Mouse (Mus musculus): Measurements from ENCODE around the gene Ide. TPM values are rescaled to one million over a fixed set of nuclear protein-coding genes. Genes with fewer than 3 reads are reported as not detected.
A peak's percentile ranks its signal among the peaks of the same experiment; 100 is the strongest.

The Ide gene
- polyA plus RNA-seq, 1 experiment from 2014 or later = 47.5 TPM

DNA sequence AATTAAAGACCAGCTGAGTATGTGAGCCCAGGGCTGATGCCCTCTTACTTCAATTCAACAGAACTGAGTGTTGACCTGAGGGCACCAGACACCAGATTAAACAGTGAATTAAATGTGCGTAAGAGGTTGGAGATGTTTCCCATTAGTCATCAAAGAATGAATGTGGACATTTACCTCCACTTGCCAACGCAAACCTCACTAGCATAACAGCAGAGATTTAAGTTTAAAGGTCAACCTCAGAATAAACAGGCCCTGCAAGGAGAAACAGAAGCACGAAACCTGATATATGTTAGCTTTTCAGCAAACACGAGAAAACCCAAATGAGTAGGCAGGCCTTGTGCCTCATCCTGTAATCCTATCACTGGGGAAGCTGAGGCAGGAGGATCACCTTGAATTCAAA is 75.3 kb downstream of the Ide start:
- H3K4me3 ChIP-seq (replicated peaks) = no peak overlapping the region
- no peak for ATAC-seq (ENCODE audit: insufficient read depth, low FRiP score, low read depth)
- H3K27ac ChIP-seq = no peak overlapping the region
- H3K9me3 ChIP-seq = no peaks in the 10 kb centered on the region
- no peak overlapping the region for H3K4me2 ChIP-seq
- 26% methylated on average over 4 of the region's 4 CpGs for WGBS
- H3K4me1 ChIP-seq = 0 out of 2 replicates have a peak, but pooled peaks cover 5% of the 10 kb centered on the region
- no peaks in the 10 kb centered on the region for H3K27me3 ChIP-seq (replicated peaks)
- H3K9ac ChIP-seq = no peak overlapping the region
- no peaks in the 10 kb centered on the region for H3K36me3 ChIP-seq

GRCm38 (mm10) chr19:37255321-37255720 is 82.3 kb downstream of the Ide start:
- H3K4me3 ChIP-seq (replicated peaks) = no peak overlapping the region
- ATAC-seq (ENCODE audit: insufficient read depth, low FRiP score, low read depth) = no peak
- 87% methylated on average over 9 of the region's 9 CpGs for WGBS
- H3K4me1 ChIP-seq = no peaks in the 10 kb centered on the region
- H3K36me3 ChIP-seq = no peaks in the 10 kb centered on the region
- no peak overlapping the region for H3K4me2 ChIP-seq
- H3K27me3 ChIP-seq (replicated peaks) = no peaks in the 10 kb centered on the region
- no peak overlapping the region for H3K27ac ChIP-seq
- H3K9me3 ChIP-seq = no peaks in the 10 kb centered on the region
- no peak overlapping the region for H3K9ac ChIP-seq

DNA sequence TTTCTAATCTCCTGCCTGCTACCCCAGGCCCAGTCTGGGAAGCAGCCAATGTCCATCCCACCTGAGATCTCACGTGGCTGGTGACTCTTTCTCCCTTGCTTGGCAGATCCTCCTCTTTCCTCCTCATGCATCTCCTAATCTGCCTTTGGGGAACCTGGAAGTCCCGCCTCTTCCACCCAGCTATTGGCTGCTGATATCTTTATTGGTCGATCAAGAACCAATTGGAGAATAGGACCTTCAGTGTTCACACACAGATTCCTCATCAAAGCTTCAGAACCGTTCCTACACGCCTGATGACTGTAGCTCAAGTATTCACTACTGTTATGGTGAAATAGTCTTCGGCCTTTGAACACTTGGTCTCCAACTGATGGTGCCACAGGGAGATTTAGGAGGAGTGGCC is 85.5 kb downstream of the Ide start:
- WGBS = 65% methylated on average over 6 of the region's 6 CpGs
- no peak overlapping the region for H3K27ac ChIP-seq
- no peak for ATAC-seq (ENCODE audit: insufficient read depth, low FRiP score, low read depth)

GRCm38 (mm10) chr19:37248199-37248598 is 89.5 kb downstream of the Ide start:
- 77% methylated on average over 3 of the region's 3 CpGs for WGBS
- ATAC-seq (ENCODE audit: insufficient read depth, low FRiP score, low read depth) = no peak
- Histone ChIP-seq H3K9me3 (no peaks in the 10 kb centered on the region), H3K4me3 (replicated peaks) (no peak overlapping the region), H3K4me2 (no peak overlapping the region), H3K27me3 (replicated peaks) (no peaks in the 10 kb centered on the region), H3K4me1 (no peaks in the 10 kb centered on the region), H3K27ac (no peak overlapping the region), H3K9ac (no peak overlapping the region), H3K36me3 (no peaks in the 10 kb centered on the region)

More for the DNA sequence above, 85.5 kb downstream of the Ide start:
- no peak overlapping the region for H3K4me2 ChIP-seq
- no peaks in the 10 kb centered on the region for H3K36me3 ChIP-seq
- H3K4me3 ChIP-seq (replicated peaks) = no peak overlapping the region
- no peaks in the 10 kb centered on the region for H3K9me3 ChIP-seq
- no peaks in the 10 kb centered on the region for H3K27me3 ChIP-seq (replicated peaks)
- H3K9ac ChIP-seq = no peak overlapping the region
- H3K4me1 ChIP-seq = no peaks in the 10 kb centered on the region

DNA sequence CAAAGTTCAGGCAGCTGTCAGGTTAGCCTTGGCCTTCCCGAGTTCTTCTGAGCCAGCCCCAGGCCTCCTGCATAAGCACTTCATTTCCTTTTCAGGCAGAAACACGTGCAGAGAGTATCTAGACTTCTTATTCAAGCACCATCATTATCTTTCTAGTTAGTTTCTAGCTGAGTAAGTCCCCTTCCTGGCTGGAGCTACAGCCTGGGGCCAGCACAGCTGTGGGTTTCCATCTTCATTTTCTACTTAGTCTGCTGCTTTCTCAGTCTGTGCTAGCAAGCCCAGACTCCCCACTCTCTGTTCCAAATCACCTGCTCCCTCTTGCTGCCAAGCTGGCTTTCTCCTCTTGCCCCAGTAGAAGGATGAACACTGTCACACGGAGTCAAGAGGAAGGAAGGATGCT is 90.8 kb downstream of the Ide start:
- H3K4me2 ChIP-seq = no peak overlapping the region
- H3K4me1 ChIP-seq = no peaks in the 10 kb centered on the region
- no peak overlapping the region for H3K4me3 ChIP-seq (replicated peaks)
- no peak overlapping the region for H3K27ac ChIP-seq
- H3K9me3 ChIP-seq = no peaks in the 10 kb centered on the region
- H3K36me3 ChIP-seq = no peaks in the 10 kb centered on the region
- no peak overlapping the region for H3K9ac ChIP-seq
- no peak for ATAC-seq (ENCODE audit: insufficient read depth, low FRiP score, low read depth)
- 24% methylated on average over 3 of the region's 3 CpGs for WGBS
- H3K27me3 ChIP-seq (replicated peaks) = no peaks in the 10 kb centered on the region

- WGBS = 23% methylated on average over 2 of the region's 2 CpGs
- Histone ChIP-seq H3K4me3 (replicated peaks) (no peak overlapping the region), H3K9ac (no peak overlapping the region), H3K9me3 (no peaks in the 10 kb centered on the region), H3K36me3 (no peaks in the 10 kb centered on the region), H3K27me3 (replicated peaks) (no peaks in the 10 kb centered on the region), H3K27ac (no peak overlapping the region), H3K4me1 (no peaks in the 10 kb centered on the region), H3K4me2 (no peak overlapping the region)
- ATAC-seq (ENCODE audit: insufficient read depth, low FRiP score, low read depth) = no peak
Measured at GRCm38 (mm10) chr19:37242707-37243106, 94.9 kb downstream of the Ide start.

DNA sequence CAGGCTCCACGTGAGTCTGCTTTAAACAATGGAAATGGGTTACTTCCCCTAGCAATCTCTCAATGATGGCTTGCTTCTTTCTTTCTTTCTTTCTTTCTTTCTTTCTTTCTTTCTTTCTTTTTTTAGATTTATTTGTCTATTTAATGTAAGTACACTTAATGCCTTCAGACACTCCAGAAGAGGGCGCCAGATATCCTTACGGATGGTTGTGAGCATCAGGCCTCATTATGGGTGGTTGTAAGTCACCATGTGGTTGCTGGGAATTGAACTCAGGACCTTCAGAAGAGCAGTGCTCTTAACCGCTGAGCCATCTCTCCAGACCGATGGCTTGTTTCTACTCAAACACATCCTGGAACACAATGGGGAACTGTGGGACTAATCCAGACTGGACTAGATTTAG is 96.5 kb downstream of the Ide start:
- H3K4me1 ChIP-seq = no peaks in the 10 kb centered on the region
- H3K27ac ChIP-seq = no peak overlapping the region
- no peaks in the 10 kb centered on the region for H3K36me3 ChIP-seq
- no peak for ATAC-seq (ENCODE audit: insufficient read depth, low FRiP score, low read depth)
- 72% methylated on average over 5 of the region's 5 CpGs for WGBS
- H3K4me3 ChIP-seq (replicated peaks) = no peak overlapping the region
- no peak overlapping the region for H3K9ac ChIP-seq
- H3K9me3 ChIP-seq = no peaks in the 10 kb centered on the region
- no peaks in the 10 kb centered on the region for H3K27me3 ChIP-seq (replicated peaks)
- H3K4me2 ChIP-seq = no peak overlapping the region

DNA sequence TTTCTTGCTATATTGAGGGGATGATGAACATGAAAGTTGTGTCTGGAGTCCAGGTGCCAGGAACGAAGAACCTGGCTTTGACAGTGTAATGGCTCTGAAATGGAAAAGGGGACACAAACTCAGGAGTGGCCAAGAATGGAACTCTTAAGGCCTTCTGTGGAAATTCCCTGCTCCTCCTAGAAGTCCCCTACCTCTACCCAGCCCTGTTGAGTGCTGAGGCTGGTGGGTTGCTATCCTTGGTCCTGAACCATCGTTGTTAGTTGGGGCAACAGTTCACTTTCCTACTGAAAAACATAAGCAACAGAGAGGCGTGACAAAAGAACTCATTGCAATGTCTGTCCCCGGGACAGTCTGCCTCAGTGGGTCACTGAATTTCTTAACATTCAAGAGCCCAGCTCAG is 98.6 kb downstream of the Ide start:
- Histone ChIP-seq H3K4me1 (0 out of 2 replicates have a peak, but pooled peaks cover 2% of the 10 kb centered on the region), H3K4me2 (no peak overlapping the region), H3K9ac (no peak overlapping the region), H3K4me3 (replicated peaks) (no peak overlapping the region), H3K36me3 (no peaks in the 10 kb centered on the region), H3K27me3 (replicated peaks) (peaks cover 10% of the 10 kb centered on the region), H3K27ac (no peak overlapping the region), H3K9me3 (no peaks in the 10 kb centered on the region)
- 19% methylated on average over 4 of the region's 4 CpGs for WGBS
- no peak for ATAC-seq (ENCODE audit: insufficient read depth, low FRiP score, low read depth)

DNA sequence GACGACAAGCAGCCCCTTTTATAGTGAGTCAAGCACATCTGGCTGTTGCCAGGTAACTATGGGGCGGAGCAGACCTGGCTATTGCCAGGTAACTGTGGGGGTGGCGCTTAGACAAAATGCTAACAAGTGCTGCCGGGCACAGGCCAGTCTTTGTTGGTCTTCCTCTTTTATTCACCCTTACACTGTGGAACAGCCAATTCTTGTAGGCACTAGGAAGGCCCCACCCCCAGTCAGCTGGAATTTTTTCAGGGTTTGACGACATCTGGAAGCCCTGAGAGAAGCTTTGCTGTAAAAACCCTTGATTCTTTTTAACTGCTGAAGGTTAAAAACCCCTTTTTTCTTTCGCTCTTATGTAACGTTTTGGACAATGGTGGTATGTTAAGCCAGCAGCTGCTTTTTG is 99.0 kb downstream of the Ide start:
- ATAC-seq (ENCODE audit: insufficient read depth, low FRiP score, low read depth) = no peak
- Histone ChIP-seq H3K4me3 (replicated peaks) (no peak overlapping the region), H3K36me3 (no peaks in the 10 kb centered on the region), H3K4me2 (no peak overlapping the region), H3K9me3 (no peaks in the 10 kb centered on the region), H3K9ac (no peak overlapping the region), H3K27ac (no peak overlapping the region), H3K27me3 (replicated peaks) (peaks cover 15% of the 10 kb centered on the region), H3K4me1 (peaks cover 7% of the 10 kb centered on the region; the same call in 1 of the 2 replicates)
- 19% methylated on average over 7 of the region's 7 CpGs for WGBS

- Histone ChIP-seq H3K27me3 (replicated peaks) (peaks cover 17% of the 10 kb centered on the region), H3K4me2 (peak overlapping the region; percentile 8; the same call in 1 of the 2 replicates), H3K4me3 (replicated peaks) (no peak overlapping the region), H3K27ac (no peak overlapping the region), H3K9me3 (no peaks in the 10 kb centered on the region), H3K36me3 (no peaks in the 10 kb centered on the region), H3K4me1 (peaks cover 9% of the 10 kb centered on the region; the same call in 1 of the 2 replicates), H3K9ac (no peak overlapping the region)
- ATAC-seq (ENCODE audit: insufficient read depth, low FRiP score, low read depth) = peak; percentile 90
- WGBS = 10% methylated on average over 15 of the region's 15 CpGs
Measured at GRCm38 (mm10) chr19:37237712-37238437, 99.8 kb downstream of the Ide start.

DNA sequence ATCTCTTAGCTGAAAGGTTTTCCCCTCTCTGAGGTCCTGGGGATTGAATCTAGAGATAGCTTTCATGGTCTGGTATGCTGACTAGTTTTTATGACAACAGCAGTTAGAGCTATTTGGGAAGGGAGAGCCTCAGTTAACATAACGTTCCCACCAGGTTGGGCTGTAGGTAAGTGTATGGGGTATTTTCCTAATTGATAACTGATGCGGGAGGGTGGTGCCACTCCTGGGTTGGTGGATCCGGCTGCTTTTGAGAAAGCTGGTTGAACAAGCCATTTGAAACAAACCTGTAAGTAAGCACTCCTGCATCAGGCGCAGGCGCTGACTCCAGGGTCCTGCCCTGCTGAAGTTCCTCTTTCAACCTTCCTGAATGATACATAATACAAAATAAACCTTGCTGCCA is 100.3 kb downstream of the Ide start:
- H3K4me1 ChIP-seq = peaks cover 9% of the 10 kb centered on the region; the same call in 1 of the 2 replicates
- H3K4me2 ChIP-seq = no peak overlapping the region
- WGBS = 53% methylated on average over 5 of the region's 5 CpGs
- no peaks in the 10 kb centered on the region for H3K36me3 ChIP-seq
- ATAC-seq (ENCODE audit: insufficient read depth, low FRiP score, low read depth) = peak; percentile 48; the same call in 1 of the 2 replicates
- H3K4me3 ChIP-seq (replicated peaks) = no peak overlapping the region
- no peak overlapping the region for H3K9ac ChIP-seq
- no peaks in the 10 kb centered on the region for H3K9me3 ChIP-seq
- no peak overlapping the region for H3K27ac ChIP-seq
- peaks cover 17% of the 10 kb centered on the region for H3K27me3 ChIP-seq (replicated peaks)

DNA sequence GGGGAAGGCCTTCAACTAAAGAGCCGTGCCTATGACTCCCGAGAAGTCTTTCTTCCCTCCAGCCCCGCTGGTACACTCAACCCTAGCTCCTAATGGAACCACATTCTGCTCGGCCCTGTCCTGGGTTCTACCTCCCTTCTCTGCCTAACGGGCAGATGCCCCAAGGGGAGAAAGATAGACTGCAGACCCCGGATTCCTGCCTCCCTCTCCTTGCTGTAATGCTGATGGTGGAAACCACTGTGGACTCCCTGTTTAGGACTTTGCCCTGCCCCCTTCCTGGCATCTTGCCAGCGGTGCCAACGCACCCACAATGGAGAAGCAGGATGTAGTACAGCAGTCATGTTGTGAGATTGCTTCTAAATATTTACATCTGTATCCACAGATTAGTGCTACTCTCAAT is 101.8 kb downstream of the Ide start:
- Histone ChIP-seq H3K4me3 (replicated peaks) (no peak overlapping the region), H3K4me2 (no peak overlapping the region), H3K4me1 (peaks cover 9% of the 10 kb centered on the region; the same call in 1 of the 2 replicates), H3K27ac (no peak overlapping the region), H3K36me3 (no peaks in the 10 kb centered on the region), H3K9me3 (no peaks in the 10 kb centered on the region), H3K27me3 (replicated peaks) (peaks cover 17% of the 10 kb centered on the region), H3K9ac (no peak overlapping the region)
- ATAC-seq (ENCODE audit: insufficient read depth, low FRiP score, low read depth) = no peak
- 54% methylated on average over 8 of the region's 8 CpGs for WGBS
